Mouse (Mus musculus) lung, postnatal 0 days (tissue): ENCODE measurements around the gene Slmap. TPM values are rescaled to one million over a fixed set of nuclear protein-coding genes. Genes with fewer than 3 reads are reported as not detected.
A peak's percentile ranks its signal among the peaks of the same experiment; 100 is the strongest.

Source experiments
- ATAC-seq: fragments of 200-750 bp; cut with Nextera tagmentation; 2 replicates; pipeline ENCODE4 v1.8.0; 2017; ENCODE audit warnings: moderate library complexity
- DNase-seq: peaks from one replicate; pipeline ENCODE4 v3.0.0-alpha.2; 2016; ENCODE audit warnings: low spot score
- H3K27ac ChIP-seq: fragments of 300-500 bp; sonication (generic); 2 replicates; pipeline ENCODE4 v1.5.1; 2014; ENCODE audit warnings: antibody characterized with exemption, mild to moderate bottlenecking, low read length, mixed read lengths
- H3K27me3 ChIP-seq: fragments of 300-500 bp; sonication (generic); replicated peaks from 2 replicates; pipeline ENCODE4 v1.6.1; 2014; ENCODE audit warnings: low read length, mixed read lengths; ENCODE audit not compliant: insufficient read depth
- H3K36me3 ChIP-seq: fragments of 300-500 bp; sonication (generic); 2 replicates; pipeline ENCODE4 v1.6.1; 2014; ENCODE audit warnings: low read length, mixed read lengths; ENCODE audit not compliant: insufficient read depth
- H3K4me1 ChIP-seq: fragments of 300-500 bp; sonication (generic); 2 replicates; pipeline ENCODE4 v1.6.1; 2014; ENCODE audit warnings: antibody characterized with exemption, low read depth, low read length, mixed read lengths; ENCODE audit not compliant: insufficient read depth
- H3K4me2 ChIP-seq: fragments of 300-500 bp; sonication (generic); replicated peaks from 2 replicates; pipeline ENCODE4 v1.6.1; 2014; ENCODE audit warnings: low read depth, mild to moderate bottlenecking, low read length, moderate library complexity, mixed read lengths
- H3K4me3 ChIP-seq: fragments of 300-500 bp; sonication (generic); 2 replicates; pipeline ENCODE4 v1.5.1; 2014; ENCODE audit warnings: low read depth, low read length
- H3K9ac ChIP-seq: fragments of 300-500 bp; sonication (generic); replicated peaks from 2 replicates; pipeline ENCODE4 v1.6.1; 2014; ENCODE audit warnings: low read depth, mild to moderate bottlenecking
- H3K9me3 ChIP-seq: fragments of 300-500 bp; sonication (generic); 2 replicates; pipeline ENCODE4 v1.6.1; 2016; ENCODE audit warnings: low read length, mixed read lengths
- CTCF ChIP-seq: IDR thresholded peaks from 2 replicates; pipeline ENCODE4 v1.5.1; 2016; ENCODE audit warnings: antibody characterized with exemption, mild to moderate bottlenecking
- EP300 ChIP-seq: IDR thresholded peaks from 2 replicates; pipeline ENCODE4 v1.6.1; 2016; ENCODE audit warnings: antibody characterized with exemption, mild to moderate bottlenecking, control low read depth
- WGBS: fragments of 180-500 bp; shearing (Covaris S2); extraction: QIAGEN DNeasy Blood & Tissue Kit; methylation state at CpG from one replicate; pipeline ENCODE4 v1.1.7; 2014; 5-methylcytosine and 5-hydroxymethylcytosine counted together
- polyA plus RNA-seq: library from polyadenylated mRNA; unstranded; fragments of >200 nt; fragmentation: Nextera tagmentation; extraction: Ambion mirVana; gene quantifications from 2 replicates; pipeline ENCODE4 v1.2.1, GENCODE M21; 2015

Slmap gene
- polyA plus RNA-seq, 1 experiment from 2014 or later = 19.6 TPM

- Histone ChIP-seq H3K27me3 (no peaks in the 10 kb centered on the region), H3K4me3 (no peak overlapping the region), H3K9me3 (no peaks in the 10 kb centered on the region), H3K4me1 (no peaks in the 10 kb centered on the region), H3K36me3 (no peaks in the 10 kb centered on the region), H3K27ac (no peak overlapping the region), H3K9ac (no peak overlapping the region), H3K4me2 (no peak overlapping the region)
- WGBS = 48% methylated on average over 4 of the region's 4 CpGs
- no peak for TF ChIP-seq CTCF
- TF ChIP-seq EP300 = no peak
- peak; percentile 72 for ATAC-seq
- peak; percentile 68 for DNase-seq
These were observed 27.4 kb downstream of the Slmap start for GRCm38 (mm10) chr14:26507361-26507760.

GRCm38 (mm10) chr14:26504541-26504940 lies 30.2 kb downstream of the Slmap start:
- H3K4me2 ChIP-seq = no peak overlapping the region
- H3K9me3 ChIP-seq = no peaks in the 10 kb centered on the region
- H3K36me3 ChIP-seq = no peaks in the 10 kb centered on the region
- no peaks in the 10 kb centered on the region for H3K27me3 ChIP-seq
- no peak overlapping the region for H3K27ac ChIP-seq
- no peak overlapping the region for H3K9ac ChIP-seq
- WGBS = 77% methylated on average over 4 of the region's 4 CpGs
- ATAC-seq (no peak), DNase-seq (no peak)
- H3K4me3 ChIP-seq = no peak overlapping the region
- TF ChIP-seq CTCF (no peak), EP300 (no peak)
- H3K4me1 ChIP-seq = no peaks in the 10 kb centered on the region

- Histone ChIP-seq H3K4me1 (no peaks in the 10 kb centered on the region), H3K9me3 (no peaks in the 10 kb centered on the region), H3K9ac (no peak overlapping the region), H3K36me3 (no peaks in the 10 kb centered on the region), H3K4me2 (no peak overlapping the region), H3K27ac (no peak overlapping the region), H3K27me3 (no peaks in the 10 kb centered on the region), H3K4me3 (no peak overlapping the region)
- DNase-seq = no peak
- TF ChIP-seq CTCF = 0 out of 2 replicates have a peak, but pooled peaks have one; percentile 20
- no peak for TF ChIP-seq EP300
- no peak for ATAC-seq
- WGBS = 76% methylated on average over 2 of the region's 2 CpGs
These were observed 34.4 kb downstream of the Slmap start for GRCm38 (mm10) chr14:26500136-26500933.

GRCm38 (mm10) chr14:26495021-26495420 lies 39.7 kb downstream of the Slmap start:
- Histone ChIP-seq H3K27me3 (no peaks in the 10 kb centered on the region), H3K9ac (no peak overlapping the region), H3K4me3 (no peak overlapping the region), H3K9me3 (no peaks in the 10 kb centered on the region), H3K4me1 (no peaks in the 10 kb centered on the region), H3K27ac (no peak overlapping the region), H3K36me3 (no peaks in the 10 kb centered on the region), H3K4me2 (no peak overlapping the region)
- DNase-seq = no peak
- TF ChIP-seq EP300 = no peak
- peak; percentile 39 for TF ChIP-seq CTCF
- WGBS = 76% methylated on average over 1 of the region's 1 CpGs
- no peak for ATAC-seq

- 14% methylated on average over 2 of the region's 2 CpGs for WGBS
- H3K4me2 ChIP-seq = no peak overlapping the region
- peaks cover 7% of the 10 kb centered on the region; the same call in 1 of the 2 replicates for H3K4me1 ChIP-seq
- peak; percentile 70 for ATAC-seq
- DNase-seq = peak; percentile 86
- no peaks in the 10 kb centered on the region for H3K36me3 ChIP-seq
- H3K9me3 ChIP-seq = no peaks in the 10 kb centered on the region
- H3K4me3 ChIP-seq = no peak overlapping the region
- H3K27ac ChIP-seq = no peak overlapping the region
- H3K9ac ChIP-seq = no peak overlapping the region
- H3K27me3 ChIP-seq = no peaks in the 10 kb centered on the region
- TF ChIP-seq EP300 (no peak), CTCF (peak; percentile 95)
These were observed 43.6 kb downstream of the Slmap start for GRCm38 (mm10) chr14:26491150-26491549.

GRCm38 (mm10) chr14:26488329-26489020 lies 46.3 kb downstream of the Slmap start:
- DNase-seq = peak; percentile 56
- TF ChIP-seq EP300 (no peak), CTCF (no peak)

More at GRCm38 (mm10) chr14:26488329-26489020, 46.3 kb downstream of the Slmap start:
- no peaks in the 10 kb centered on the region for H3K9me3 ChIP-seq
- no peak overlapping the region; the same call in 1 of the 2 replicates for H3K9ac ChIP-seq
- ATAC-seq = peak; percentile 61
- H3K4me1 ChIP-seq = peaks cover 7% of the 10 kb centered on the region; the same call in 1 of the 2 replicates
- no peak overlapping the region for H3K27ac ChIP-seq
- no peak overlapping the region for H3K4me3 ChIP-seq
- no peaks in the 10 kb centered on the region for H3K27me3 ChIP-seq
- H3K36me3 ChIP-seq = no peaks in the 10 kb centered on the region
- H3K4me2 ChIP-seq = no peak overlapping the region
- 62% methylated on average over 9 of the region's 9 CpGs for WGBS
